Mouse (Mus musculus) limb, embryonic 15.5 days (tissue): ENCODE results near the gene Zfp617. TPM values are rescaled to one million over a fixed set of nuclear protein-coding genes. Genes with fewer than 3 reads are reported as not detected.

Source experiments
- polyA plus RNA-seq: library from polyadenylated mRNA; unstranded; fragments of >200 nt; fragmentation: Nextera tagmentation; extraction: Ambion mirVana; gene quantifications from 2 replicates; pipeline ENCODE4 v1.2.1, GENCODE M21; 2015

Zfp617 gene
- polyA plus RNA-seq, 1 experiment from 2014 or later, result 19.8 TPM

Other genes starting within 250 kb of the Zfp617 start
- 0.69 and 0.76 TPM in 2 replicates for gene Unc13a, start 236.9 kb upstream of the Zfp617 start, polyA plus RNA-seq
- 5.3 and 6.4 TPM in 2 replicates for gene Jak3, start 232.3 kb upstream of the Zfp617 start, polyA plus RNA-seq
- 0.63 and 0.96 TPM in 2 replicates for gene Insl3, start 219.4 kb upstream of the Zfp617 start, polyA plus RNA-seq
- 1.7 and 2.6 TPM in 2 replicates for gene B3gnt3, start 206.8 kb upstream of the Zfp617 start, polyA plus RNA-seq
- gene Fcho1, start 182.9 kb upstream of the Zfp617 start, polyA plus RNA-seq, result 7.7 and 8.9 TPM in 2 replicates
- gene Zfp709, start 26.6 kb upstream of the Zfp617 start, polyA plus RNA-seq, result 6.0 and 6.9 TPM in 2 replicates
- gene Zfp882, start within 50 bp of the Zfp617 start, polyA plus RNA-seq, result 6.9 and 7.0 TPM in 2 replicates
- 14.4 and 16.9 TPM in 2 replicates for gene Zfp961, start 42.4 kb downstream of the Zfp617 start, polyA plus RNA-seq
- 1.2 and 2.0 TPM in 2 replicates for gene Cyp4f18, start 101.0 kb downstream of the Zfp617 start, polyA plus RNA-seq
- not detected in 2 replicates for gene Olfr372, start 132.6 kb downstream of the Zfp617 start, polyA plus RNA-seq
- 0.04 TPM in 1 of 2 replicates, not detected in the other for gene Olfr373, start 174.5 kb downstream of the Zfp617 start, polyA plus RNA-seq
- gene Olfr374, start 198.4 kb downstream of the Zfp617 start, polyA plus RNA-seq, result 0.01 and 0.09 TPM in 2 replicates
- gene Tpm4, start 226.3 kb downstream of the Zfp617 start, polyA plus RNA-seq, result 665 and 704 TPM in 2 replicates